Mouse (Mus musculus) cerebellum, postnatal 25 days (tissue): ENCODE data around the gene Sike1.

Source experiments
- DNase-seq, 2 experiments: peaks; one replicate each; pipeline ENCODE4 v3.0.0; 2021; ENCODE audit warnings: mixed read lengths in 2 of 2

The Sike1 gene

GRCm38 (mm10) chr3:103040285-103040684 is 44.8 kb downstream of the Sike1 start:
- DNase-seq = no peak

- no peak for DNase-seq
These were observed 45.4 kb downstream of the Sike1 start for GRCm38 (mm10) chr3:103040861-103041379.

GRCm38 (mm10) chr3:103056016-103056595 is 60.6 kb downstream of the Sike1 start:
- no peak for DNase-seq

GRCm38 (mm10) chr3:103057752-103058151 is 62.2 kb downstream of the Sike1 start:
- no peak for DNase-seq
